Mouse (Mus musculus) forebrain, embryonic 15.5 days (tissue): Measurements from ENCODE around the gene Gm42791. TPM values are rescaled to one million over a fixed set of nuclear protein-coding genes. Genes with fewer than 3 reads are reported as not detected.

ENCODE experiments used
- ATAC-seq: fragments of 200-750 bp; cut with Nextera tagmentation; replicated peaks from 2 replicates; pipeline ENCODE4 v1.8.0; 2017; ENCODE audit warnings: mild to moderate bottlenecking, moderate TSS enrichment, moderate library complexity
- H3K27ac ChIP-seq: fragments of 300-500 bp; sonication (generic); replicated peaks from 2 replicates; pipeline ENCODE4 v1.5.1; 2015; ENCODE audit warnings: mild to moderate bottlenecking, inconsistent platforms
- H3K27me3 ChIP-seq: fragments of 300-500 bp; sonication (generic); 2 replicates; pipeline ENCODE4 v1.6.1; 2015; ENCODE audit warnings: inconsistent platforms
- H3K36me3 ChIP-seq: fragments of 300-500 bp; sonication (generic); 2 replicates; pipeline ENCODE4 v1.6.1; 2015; ENCODE audit warnings: mild to moderate bottlenecking, inconsistent platforms
- H3K4me1 ChIP-seq: fragments of 300-500 bp; sonication (generic); 2 replicates; pipeline ENCODE4 v1.6.1; 2015; ENCODE audit warnings: inconsistent platforms
- H3K4me2 ChIP-seq: fragments of 300-500 bp; sonication (generic); replicated peaks from 2 replicates; pipeline ENCODE4 v1.6.1; 2015; ENCODE audit warnings: mild to moderate bottlenecking, inconsistent platforms
- H3K4me3 ChIP-seq: fragments of 300-500 bp; sonication (generic); 2 replicates; pipeline ENCODE4 v1.5.1; 2015; ENCODE audit warnings: mild to moderate bottlenecking, inconsistent platforms
- H3K9ac ChIP-seq: fragments of 300-500 bp; sonication (generic); replicated peaks from 2 replicates; pipeline ENCODE4 v1.6.1; 2015; ENCODE audit warnings: mild to moderate bottlenecking, inconsistent platforms
- H3K9me3 ChIP-seq: fragments of 300-500 bp; sonication (generic); 2 replicates; pipeline ENCODE4 v1.6.1; 2016; ENCODE audit warnings: inconsistent platforms
- WGBS: fragments of 180-500 bp; shearing (Covaris S2); methylation state at CpG from one replicate; pipeline ENCODE4 v1.1.7; 2015; ENCODE audit warnings: mixed read lengths; 5-methylcytosine and 5-hydroxymethylcytosine counted together
- polyA plus RNA-seq: library from polyadenylated mRNA; unstranded; fragments of >200 nt; fragmentation: Nextera tagmentation; extraction: Ambion mirVana; gene quantifications from 2 replicates; pipeline ENCODE4 v1.2.1, GENCODE M21; 2015

Gene Gm42791
- polyA plus RNA-seq, 1 experiment from 2014 or later = 7.4 TPM

DNA sequence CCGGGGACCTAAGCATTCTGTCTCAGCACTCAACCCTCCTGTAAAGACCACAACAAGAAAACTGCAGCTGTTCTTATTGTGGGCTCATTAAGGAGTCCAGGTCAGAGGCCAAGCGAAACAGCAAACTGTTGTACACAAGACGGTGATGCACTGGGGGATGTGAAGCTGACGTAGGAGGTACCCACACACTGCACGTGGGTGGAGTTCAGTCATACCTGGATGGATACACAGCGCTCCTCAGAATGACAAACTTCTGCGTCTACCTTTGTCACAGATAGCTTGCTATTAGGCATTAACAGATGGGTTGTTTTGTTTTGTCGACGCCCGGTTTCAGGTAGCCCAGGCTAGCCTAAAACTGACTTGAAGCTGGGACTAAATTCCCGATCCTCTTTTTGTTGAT lies 2.3 kb downstream of the Gm42791 start:
- Histone ChIP-seq H3K27ac (no peak overlapping the region), H3K36me3 (no peaks in the 10 kb centered on the region), H3K4me2 (no peak overlapping the region), H3K27me3 (no peaks in the 10 kb centered on the region), H3K9ac (no peak overlapping the region), H3K4me3 (no peak overlapping the region), H3K4me1 (peaks cover 25% of the 10 kb centered on the region), H3K9me3 (no peaks in the 10 kb centered on the region)
- 96% methylated on average over 11 of the region's 11 CpGs for WGBS
- ATAC-seq = no peak

DNA sequence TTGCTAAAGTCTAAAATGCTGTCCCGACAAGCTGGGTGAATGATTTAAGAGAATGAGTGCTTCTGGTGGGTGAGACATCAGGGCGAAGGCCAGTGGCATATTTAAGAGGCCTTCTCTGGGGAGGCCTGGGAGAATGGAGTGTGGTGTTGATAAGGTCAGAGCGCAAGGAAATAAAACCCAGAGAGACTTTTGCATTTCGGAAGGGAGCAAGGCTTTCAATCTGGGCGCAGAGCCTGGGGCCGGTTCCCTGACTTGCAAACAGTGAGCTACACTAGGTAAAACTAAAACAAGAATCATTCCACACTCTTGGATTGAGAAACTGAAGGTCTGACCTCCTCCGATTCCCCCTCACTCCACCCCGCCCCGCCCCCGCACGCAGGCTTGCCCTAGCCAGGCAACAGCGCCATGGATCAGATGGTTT lies 4.0 kb downstream of the Gm42791 start:
- Histone ChIP-seq H3K27ac (no peak overlapping the region), H3K36me3 (no peaks in the 10 kb centered on the region), H3K4me3 (no peak overlapping the region), H3K27me3 (no peaks in the 10 kb centered on the region), H3K4me2 (no peak overlapping the region), H3K4me1 (peaks cover 19% of the 10 kb centered on the region), H3K9ac (no peak overlapping the region), H3K9me3 (no peaks in the 10 kb centered on the region)
- no peak for ATAC-seq
- WGBS = 84% methylated on average over 12 of the region's 12 CpGs

DNA sequence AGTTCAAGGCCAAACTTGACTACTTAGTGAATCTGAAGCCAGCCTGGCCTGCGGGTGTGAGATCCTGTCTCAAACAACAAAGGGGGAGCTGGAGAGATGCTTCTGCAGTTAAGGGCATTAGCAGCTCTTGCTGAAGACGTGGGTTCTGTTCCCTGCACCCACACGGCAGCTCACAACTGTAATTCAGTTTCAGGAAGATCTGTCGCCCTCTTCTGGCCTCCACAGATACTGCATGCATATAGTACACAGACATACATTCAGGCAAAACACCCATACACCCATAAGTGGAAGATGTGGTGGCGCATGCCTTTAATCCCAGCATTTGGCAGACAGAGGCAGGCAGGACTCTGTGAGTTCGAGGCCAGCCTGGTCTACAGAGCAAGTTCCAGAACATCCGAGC lies 5.5 kb downstream of the Gm42791 start:
- WGBS = 86% methylated on average over 7 of the region's 7 CpGs
- H3K27me3 ChIP-seq = no peaks in the 10 kb centered on the region

DNA sequence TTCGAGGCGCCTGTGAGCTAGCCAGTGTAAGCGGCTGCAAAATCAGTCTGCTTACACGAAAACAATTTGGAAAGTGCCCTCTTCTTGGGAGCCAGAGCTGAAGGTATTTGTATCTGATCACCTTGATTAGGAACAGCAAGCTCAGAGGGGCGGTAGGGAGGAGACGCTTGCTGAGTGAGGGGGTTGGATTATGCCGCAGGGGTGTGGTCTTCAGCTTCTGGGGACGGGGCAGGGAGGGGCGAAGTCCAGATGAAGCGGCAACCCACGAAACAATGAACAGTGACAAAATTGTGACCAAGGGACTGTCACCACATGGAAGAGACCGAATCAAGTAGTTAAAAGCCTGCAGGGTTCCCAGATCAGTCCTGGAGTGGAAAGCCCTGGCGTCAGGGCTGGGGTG lies 10.0 kb downstream of the Gm42791 start:
- H3K4me1 ChIP-seq = no peaks in the 10 kb centered on the region
- H3K4me3 ChIP-seq = no peak overlapping the region
- no peak for ATAC-seq
- H3K36me3 ChIP-seq = no peaks in the 10 kb centered on the region
- no peak overlapping the region for H3K27ac ChIP-seq
- H3K27me3 ChIP-seq = no peaks in the 10 kb centered on the region
- 36% methylated on average over 13 of the region's 13 CpGs for WGBS
- no peak overlapping the region for H3K4me2 ChIP-seq
- no peak overlapping the region for H3K9ac ChIP-seq
- peaks cover 7% of the 10 kb centered on the region; the same call in 1 of the 2 replicates for H3K9me3 ChIP-seq

More for the DNA sequence above, 5.5 kb downstream of the Gm42791 start:
- H3K36me3 ChIP-seq = no peaks in the 10 kb centered on the region
- ATAC-seq = no peak
- H3K9ac ChIP-seq = no peak overlapping the region
- H3K27ac ChIP-seq = no peak overlapping the region
- H3K4me1 ChIP-seq = peaks cover 7% of the 10 kb centered on the region
- H3K9me3 ChIP-seq = no peaks in the 10 kb centered on the region
- H3K4me3 ChIP-seq = no peak overlapping the region
- no peak overlapping the region for H3K4me2 ChIP-seq

DNA sequence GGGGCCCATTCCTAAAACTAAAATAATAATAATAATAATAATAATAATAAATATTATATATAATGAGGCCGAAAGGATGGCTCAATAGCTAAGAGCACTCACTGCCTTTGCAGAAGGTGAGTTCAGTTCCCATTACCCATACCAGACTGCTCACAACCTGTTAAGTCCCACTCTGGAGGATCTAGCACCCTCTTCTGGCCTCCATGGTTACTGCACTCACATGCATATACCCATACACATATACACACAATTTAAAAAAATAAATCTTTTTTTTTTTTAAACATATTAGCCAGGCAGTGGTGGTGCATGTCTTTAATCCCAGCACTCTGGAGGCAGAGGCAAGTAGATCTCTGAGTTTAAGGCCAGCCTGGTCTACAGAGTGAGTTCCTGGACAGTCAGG lies 11.3 kb downstream of the Gm42791 start:
- no peak overlapping the region for H3K4me3 ChIP-seq
- H3K27ac ChIP-seq = no peak overlapping the region
- no peaks in the 10 kb centered on the region for H3K27me3 ChIP-seq
- H3K4me2 ChIP-seq = no peak overlapping the region
- no peaks in the 10 kb centered on the region for H3K4me1 ChIP-seq
- H3K36me3 ChIP-seq = no peaks in the 10 kb centered on the region
- ATAC-seq = no peak
- H3K9ac ChIP-seq = no peak overlapping the region
- 94% methylated on average over 1 of the region's 1 CpGs for WGBS
- H3K9me3 ChIP-seq = peaks cover 7% of the 10 kb centered on the region; the same call in 1 of the 2 replicates

DNA sequence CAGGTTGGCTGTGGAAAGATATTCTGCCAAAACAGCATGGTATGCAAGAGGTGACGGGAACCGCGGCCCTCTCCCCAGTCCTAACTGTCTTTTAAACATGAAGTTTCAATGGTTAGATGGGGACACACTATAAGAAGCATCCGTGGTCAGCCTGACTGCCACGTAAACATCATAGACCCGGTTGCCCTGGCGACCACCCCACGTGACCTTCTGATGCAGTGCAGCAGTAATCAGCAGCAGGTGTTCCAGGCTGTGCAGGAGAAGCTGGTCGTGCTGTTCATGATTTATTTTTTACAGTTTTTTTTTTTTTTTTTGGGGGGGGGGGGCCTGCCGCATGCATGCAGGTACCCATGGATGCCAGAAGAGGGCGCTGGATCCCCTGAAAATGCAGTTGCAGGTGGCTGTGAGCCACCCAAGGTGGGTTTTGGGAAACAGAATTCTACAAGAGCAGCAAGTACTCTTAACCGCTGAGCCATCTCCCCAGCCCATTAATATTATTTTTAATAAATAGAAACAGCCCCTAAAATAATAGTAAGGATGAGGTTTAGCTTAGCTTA lies 11.8 kb downstream of the Gm42791 start:
- Histone ChIP-seq H3K9me3 (peaks cover 7% of the 10 kb centered on the region; the same call in 1 of the 2 replicates), H3K4me1 (no peaks in the 10 kb centered on the region), H3K4me2 (no peak overlapping the region), H3K36me3 (no peaks in the 10 kb centered on the region), H3K27me3 (no peaks in the 10 kb centered on the region), H3K9ac (no peak overlapping the region), H3K27ac (no peak overlapping the region), H3K4me3 (no peak overlapping the region)
- no peak for ATAC-seq
- 84% methylated on average over 12 of the region's 12 CpGs for WGBS

DNA sequence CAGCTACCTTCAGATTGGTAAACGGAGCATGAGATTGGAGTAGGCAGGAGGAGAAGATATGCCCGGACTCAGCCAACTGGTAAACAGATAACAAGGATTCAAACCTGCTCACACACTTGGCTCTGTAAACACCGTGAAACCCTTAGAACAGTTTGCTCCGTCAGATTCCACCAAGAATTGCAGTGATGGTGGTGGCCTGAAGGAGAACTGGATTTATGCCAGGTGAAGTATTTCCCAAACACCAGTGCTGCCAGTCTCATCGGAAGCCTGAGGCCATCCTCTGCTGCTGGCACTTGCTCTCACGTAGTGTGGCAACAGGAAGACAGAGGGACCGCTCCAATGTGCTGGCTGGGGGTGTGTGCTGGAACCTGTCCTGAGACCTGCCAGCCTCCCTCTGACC lies 12.6 kb downstream of the Gm42791 start:
- no peaks in the 10 kb centered on the region for H3K27me3 ChIP-seq
- no peak overlapping the region for H3K27ac ChIP-seq
- ATAC-seq = no peak
- 88% methylated on average over 7 of the region's 7 CpGs for WGBS
- H3K4me2 ChIP-seq = no peak overlapping the region
- no peak overlapping the region for H3K4me3 ChIP-seq
- H3K36me3 ChIP-seq = no peaks in the 10 kb centered on the region
- H3K9me3 ChIP-seq = peaks cover 7% of the 10 kb centered on the region; the same call in 1 of the 2 replicates
- no peaks in the 10 kb centered on the region for H3K4me1 ChIP-seq
- no peak overlapping the region for H3K9ac ChIP-seq

DNA sequence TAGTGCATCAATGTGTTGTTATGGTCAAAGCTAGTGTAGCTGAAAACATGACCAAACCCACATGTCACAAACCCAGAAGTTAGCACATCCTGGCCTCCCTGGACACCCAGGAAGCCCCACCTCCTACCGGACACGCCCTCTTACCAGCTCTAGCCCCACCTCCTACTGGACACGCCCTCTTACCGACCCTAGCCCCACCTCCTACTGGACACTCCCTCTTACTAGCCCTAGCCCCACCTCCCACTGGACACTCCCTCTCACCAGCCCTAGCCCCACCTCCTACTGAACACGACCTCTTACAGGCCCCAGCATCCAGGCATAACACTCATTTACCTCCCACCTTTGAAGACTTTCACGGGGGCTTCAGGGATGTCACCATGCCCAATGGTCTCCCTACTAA lies 14.3 kb downstream of the Gm42791 start:
- Histone ChIP-seq H3K36me3 (no peaks in the 10 kb centered on the region), H3K9ac (no peak overlapping the region), H3K4me3 (no peak overlapping the region), H3K4me1 (no peaks in the 10 kb centered on the region), H3K27ac (no peak overlapping the region), H3K9me3 (peaks cover 7% of the 10 kb centered on the region; the same call in 1 of the 2 replicates), H3K4me2 (no peak overlapping the region), H3K27me3 (no peaks in the 10 kb centered on the region)
- ATAC-seq = no peak
- 69% methylated on average over 6 of the region's 6 CpGs for WGBS

DNA sequence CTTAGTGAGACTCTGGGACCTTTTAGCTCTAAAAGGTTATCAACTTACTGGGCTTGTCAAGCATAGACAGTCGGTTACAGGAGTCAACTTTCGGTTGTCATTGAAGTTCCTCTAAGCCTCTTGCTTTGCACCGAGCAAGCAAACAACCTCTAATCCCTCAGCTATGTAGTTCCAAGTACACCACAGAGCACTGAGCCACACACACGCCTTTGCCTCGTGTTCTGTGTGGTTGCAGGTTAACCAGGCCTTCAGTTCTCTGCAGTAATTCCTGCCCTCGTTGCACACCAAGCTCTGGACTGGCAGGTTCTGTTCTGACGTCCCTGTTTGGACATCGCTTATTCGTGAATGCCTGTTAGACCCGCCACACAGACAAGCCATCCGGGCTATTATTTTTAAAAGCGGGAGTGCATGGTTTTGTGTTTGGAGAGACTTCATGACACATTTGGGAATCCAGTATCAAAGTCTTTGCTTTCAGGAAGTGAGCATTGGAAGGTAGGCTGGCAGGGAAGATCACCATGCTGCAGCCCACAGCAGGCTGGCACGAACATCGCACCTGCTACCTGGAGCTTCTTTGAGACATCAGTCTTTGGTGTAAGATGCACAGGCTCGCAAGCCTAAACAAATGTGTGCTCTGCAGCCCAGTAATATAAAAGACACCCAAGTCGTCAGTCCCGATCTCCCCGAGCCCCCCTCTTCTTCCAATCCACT lies 16.3 kb downstream of the Gm42791 start:
- no peak for ATAC-seq
- no peak overlapping the region for H3K4me2 ChIP-seq
- no peak overlapping the region for H3K27ac ChIP-seq
- no peaks in the 10 kb centered on the region for H3K27me3 ChIP-seq
- H3K4me1 ChIP-seq = no peaks in the 10 kb centered on the region
- 62% methylated on average over 18 of the region's 18 CpGs for WGBS
- H3K9ac ChIP-seq = no peak overlapping the region
- H3K36me3 ChIP-seq = no peaks in the 10 kb centered on the region
- no peak overlapping the region for H3K4me3 ChIP-seq
- H3K9me3 ChIP-seq = 0 out of 2 replicates have a peak, but pooled peaks cover under 1% of the 10 kb centered on the region

DNA sequence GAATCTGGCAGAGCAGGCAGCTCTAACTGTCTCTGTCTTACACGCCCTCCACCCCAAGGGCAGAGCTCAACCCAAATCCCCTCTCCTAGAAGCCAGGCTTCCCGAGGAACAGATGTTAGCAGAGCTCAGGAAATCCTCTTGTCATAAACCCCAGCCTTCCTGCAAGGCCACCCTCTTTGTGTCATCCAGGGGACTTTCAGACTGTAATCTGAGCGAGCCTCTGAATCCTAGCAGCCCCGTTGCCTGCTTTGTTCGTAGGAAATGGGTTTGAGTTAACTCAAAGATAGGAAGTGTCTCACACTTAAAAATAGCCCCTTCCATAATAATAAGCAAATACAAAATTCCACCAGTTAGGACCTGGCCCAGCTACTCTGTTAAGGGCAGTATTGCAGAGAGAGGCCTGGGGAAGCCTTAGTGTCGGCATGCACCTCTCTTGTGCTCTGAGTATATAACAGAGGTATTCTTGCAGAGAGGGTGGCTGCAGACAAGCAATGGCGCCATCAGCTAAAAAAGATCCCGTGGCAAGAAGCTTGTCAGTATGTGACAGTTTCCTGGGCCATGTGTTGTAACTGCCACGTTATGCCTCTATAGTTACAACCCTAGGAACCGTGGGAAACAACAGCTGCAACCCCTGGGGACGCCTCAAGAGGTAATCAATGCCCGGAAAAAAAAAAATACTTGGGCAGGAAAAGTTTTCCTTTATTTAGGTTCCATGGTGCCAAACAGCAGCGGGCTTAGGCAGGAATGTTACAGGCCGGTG lies 17.1 kb downstream of the Gm42791 start:
- Histone ChIP-seq H3K27me3 (no peaks in the 10 kb centered on the region), H3K27ac (no peak overlapping the region), H3K4me3 (no peak overlapping the region), H3K4me2 (no peak overlapping the region), H3K9ac (no peak overlapping the region), H3K9me3 (no peaks in the 10 kb centered on the region), H3K4me1 (peaks cover 7% of the 10 kb centered on the region), H3K36me3 (no peaks in the 10 kb centered on the region)
- WGBS = 29% methylated on average over 14 of the region's 14 CpGs
- no peak for ATAC-seq

DNA sequence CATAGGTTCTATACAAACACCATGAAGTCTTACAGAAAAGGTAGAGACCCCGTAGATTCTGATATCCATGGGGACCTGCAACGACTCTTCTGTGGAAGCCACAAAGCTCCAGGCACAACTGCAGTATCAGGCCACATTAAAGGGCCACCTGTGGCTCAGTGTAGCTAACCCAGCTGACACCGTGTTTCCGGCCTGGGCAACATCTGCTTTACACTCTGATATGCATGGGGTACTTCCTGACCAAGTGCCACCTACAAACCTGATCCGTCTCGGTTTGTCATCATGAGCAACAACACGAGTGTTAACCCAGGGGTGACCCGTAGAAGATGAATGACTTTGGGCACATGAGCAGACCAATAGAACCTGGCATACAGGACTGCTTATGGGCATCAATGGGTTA lies 18.1 kb downstream of the Gm42791 start:
- H3K9me3 ChIP-seq = no peaks in the 10 kb centered on the region
- ATAC-seq = no peak
- H3K36me3 ChIP-seq = no peaks in the 10 kb centered on the region
- no peak overlapping the region for H3K9ac ChIP-seq
- H3K4me2 ChIP-seq = no peak overlapping the region
- no peak overlapping the region for H3K27ac ChIP-seq
- H3K4me1 ChIP-seq = peaks cover 9% of the 10 kb centered on the region
- H3K27me3 ChIP-seq = no peaks in the 10 kb centered on the region
- 93% methylated on average over 8 of the region's 8 CpGs for WGBS
- no peak overlapping the region for H3K4me3 ChIP-seq

DNA sequence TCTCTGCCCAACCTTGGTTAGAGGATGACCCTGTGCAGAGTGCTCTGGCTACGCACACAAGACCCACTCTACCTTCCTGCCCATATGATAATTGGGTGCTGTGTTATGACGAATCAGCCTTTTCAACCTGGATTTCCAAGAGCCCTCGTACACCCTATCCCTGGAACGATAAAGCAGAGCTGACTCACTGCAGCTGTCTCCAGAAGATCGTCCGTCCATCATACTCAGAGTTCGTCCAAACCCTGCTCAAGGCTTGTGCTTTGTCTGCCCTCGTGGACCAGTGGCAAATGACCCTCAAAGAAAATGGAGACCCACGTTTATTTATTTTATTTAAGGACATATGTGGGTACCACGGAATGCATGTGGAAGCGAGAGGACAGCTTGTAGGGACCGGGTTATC lies 19.9 kb downstream of the Gm42791 start:
- no peak overlapping the region for H3K9ac ChIP-seq

More for the DNA sequence above, 19.9 kb downstream of the Gm42791 start:
- ATAC-seq = no peak
- Histone ChIP-seq H3K4me2 (no peak overlapping the region), H3K4me3 (no peak overlapping the region), H3K36me3 (no peaks in the 10 kb centered on the region), H3K4me1 (peaks cover 9% of the 10 kb centered on the region), H3K27ac (no peak overlapping the region), H3K27me3 (no peaks in the 10 kb centered on the region), H3K9me3 (no peaks in the 10 kb centered on the region)
- 92% methylated on average over 12 of the region's 12 CpGs for WGBS
